Mouse (Mus musculus): ENCODE results near the gene Kdelr3. TPM values are rescaled to one million over a fixed set of nuclear protein-coding genes. Genes with fewer than 3 reads are reported as not detected.
A peak's percentile ranks its signal among the peaks of the same experiment; 100 is the strongest.

Gene Kdelr3
- polyA plus RNA-seq, 1 experiment, result 146 TPM

DNA sequence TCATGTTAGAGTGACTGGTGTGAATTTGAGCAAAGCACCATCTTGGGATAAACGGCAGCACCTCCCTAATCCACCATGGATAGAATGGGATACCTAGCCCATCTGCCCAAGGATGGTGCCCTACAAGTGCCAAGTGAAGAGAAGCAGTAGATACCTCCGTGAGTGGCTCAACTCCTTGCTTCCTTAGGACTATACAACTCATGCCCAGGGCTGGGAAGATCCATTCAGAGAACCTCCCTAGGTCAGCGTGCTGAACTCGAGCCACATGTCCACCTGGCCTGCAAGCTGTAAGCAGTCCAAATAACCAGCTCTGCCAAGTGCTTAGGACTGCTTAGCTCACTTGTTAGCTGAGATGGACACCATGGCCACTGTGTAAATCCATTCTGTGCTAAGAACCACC is 11.0 kb downstream of the Kdelr3 start:
- no peak overlapping the region for H3K27ac ChIP-seq (ENCODE audit: insufficient read depth, low read length)
- no peaks in the 10 kb centered on the region; the same call in none of the 2 replicates for H3K4me1 ChIP-seq (ENCODE audit: control insufficient read depth, insufficient read depth, low read length)
- H3K4me3 ChIP-seq (ENCODE audit: insufficient read depth, low read length), result no peak overlapping the region
- TF ChIP-seq CTCF (IDR thresholded peaks at IDR 0.05; ENCODE audit: borderline replicate concordance, insufficient read depth, low read length) (no peak), POLR2A (IDR thresholded peaks at IDR 0.05; ENCODE audit: low read depth, low read length) (peak; percentile 46; the same call in 1 of the 2 replicates)

DNA sequence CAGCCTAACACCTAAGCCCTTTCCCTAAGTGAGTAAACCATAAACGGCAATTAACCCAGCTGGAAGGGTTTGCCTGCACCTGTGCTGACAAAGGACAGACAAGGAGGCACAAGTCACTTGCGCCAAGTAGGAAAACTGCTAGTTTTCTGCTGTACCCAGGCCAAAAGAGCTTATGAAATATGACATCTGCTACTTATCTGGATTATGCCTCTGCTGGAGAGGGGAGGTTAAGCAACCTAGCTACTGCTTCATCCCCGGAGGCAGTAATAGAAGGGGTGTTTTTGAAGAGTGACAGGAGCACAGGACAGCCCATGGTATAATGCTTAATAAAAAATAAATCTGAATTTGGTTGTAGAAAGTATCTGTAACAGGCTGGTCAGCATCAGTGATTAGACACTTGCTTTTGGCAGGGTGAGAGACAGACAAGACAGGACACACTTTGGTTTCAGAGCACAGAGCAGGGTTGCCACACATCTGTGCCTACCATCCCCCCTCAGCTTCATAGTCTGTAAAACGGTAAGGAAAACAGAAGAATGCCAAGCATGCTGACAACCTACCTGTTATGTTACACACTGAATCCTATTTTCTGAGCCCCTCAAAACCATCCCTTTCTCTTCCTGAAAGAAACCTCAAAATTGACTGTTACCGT is 11.9 kb downstream of the Kdelr3 start:
- Histone ChIP-seq H3K27ac (ENCODE audit: insufficient read depth, low read length) (no peak overlapping the region), H3K4me3 (ENCODE audit: insufficient read depth, low read length) (no peak overlapping the region), H3K4me1 (ENCODE audit: control insufficient read depth, insufficient read depth, low read length) (no peaks in the 10 kb centered on the region; the same call in none of the 2 replicates)
- TF ChIP-seq CTCF (IDR thresholded peaks at IDR 0.05; ENCODE audit: borderline replicate concordance, insufficient read depth, low read length), result no peak
- TF ChIP-seq POLR2A (IDR thresholded peaks at IDR 0.05; ENCODE audit: low read depth, low read length), result no peak; the same call in 1 of the 2 replicates

DNA sequence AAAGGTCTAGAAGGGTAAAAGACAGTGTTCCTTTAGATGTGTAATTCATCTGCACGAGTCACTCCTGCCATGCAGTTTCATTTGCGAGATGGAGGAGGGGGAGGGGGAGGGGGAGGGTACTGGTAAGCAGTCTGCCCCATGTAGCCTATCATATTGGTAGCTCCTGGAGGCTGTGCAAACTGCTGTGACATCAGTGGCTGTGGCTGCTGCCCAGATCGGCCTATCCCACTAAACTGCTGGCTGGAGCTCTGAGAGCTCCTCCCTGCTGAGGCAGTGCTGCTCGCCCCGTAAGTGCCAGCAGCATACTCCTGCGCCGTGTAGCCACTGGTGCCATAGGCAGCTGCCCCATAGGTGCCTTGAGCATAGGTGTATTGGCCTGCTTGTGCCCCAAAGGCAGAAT is 13.7 kb downstream of the Kdelr3 start:
- Histone ChIP-seq H3K4me1 (ENCODE audit: control insufficient read depth, insufficient read depth, low read length) (no peaks in the 10 kb centered on the region; the same call in none of the 2 replicates), H3K27ac (ENCODE audit: insufficient read depth, low read length) (no peak overlapping the region), H3K4me3 (ENCODE audit: insufficient read depth, low read length) (no peak overlapping the region)
- TF ChIP-seq CTCF (IDR thresholded peaks at IDR 0.05; ENCODE audit: borderline replicate concordance, insufficient read depth, low read length) (no peak), POLR2A (IDR thresholded peaks at IDR 0.05; ENCODE audit: low read depth, low read length) (no peak)

DNA sequence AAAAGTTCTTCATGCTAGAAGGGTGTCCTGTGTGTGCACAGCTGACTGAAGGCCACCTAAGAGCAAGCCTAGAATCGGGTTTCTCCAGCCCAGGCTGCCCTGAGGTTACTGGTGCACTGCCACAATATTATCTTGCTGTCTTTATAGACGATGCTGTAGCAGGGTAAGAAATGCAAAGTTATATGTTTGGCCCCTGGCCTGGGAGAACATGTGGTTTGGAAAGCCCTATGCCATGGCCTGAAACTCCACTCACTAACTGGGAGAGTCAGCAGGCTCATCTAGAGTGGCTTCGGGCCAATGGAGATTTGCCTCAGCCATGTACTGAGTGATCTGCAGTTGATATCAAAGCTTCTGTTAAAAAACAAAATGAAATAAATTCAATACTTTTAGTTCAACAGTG is 17.6 kb downstream of the Kdelr3 start:
- no peaks in the 10 kb centered on the region; the same call in none of the 2 replicates for H3K4me1 ChIP-seq (ENCODE audit: control insufficient read depth, insufficient read depth, low read length)
- no peak overlapping the region for H3K27ac ChIP-seq (ENCODE audit: insufficient read depth, low read length)
- H3K4me3 ChIP-seq (ENCODE audit: insufficient read depth, low read length), result no peak overlapping the region
- no peak for TF ChIP-seq POLR2A (IDR thresholded peaks at IDR 0.05; ENCODE audit: low read depth, low read length)
- no peak for TF ChIP-seq CTCF (IDR thresholded peaks at IDR 0.05; ENCODE audit: borderline replicate concordance, insufficient read depth, low read length)

DNA sequence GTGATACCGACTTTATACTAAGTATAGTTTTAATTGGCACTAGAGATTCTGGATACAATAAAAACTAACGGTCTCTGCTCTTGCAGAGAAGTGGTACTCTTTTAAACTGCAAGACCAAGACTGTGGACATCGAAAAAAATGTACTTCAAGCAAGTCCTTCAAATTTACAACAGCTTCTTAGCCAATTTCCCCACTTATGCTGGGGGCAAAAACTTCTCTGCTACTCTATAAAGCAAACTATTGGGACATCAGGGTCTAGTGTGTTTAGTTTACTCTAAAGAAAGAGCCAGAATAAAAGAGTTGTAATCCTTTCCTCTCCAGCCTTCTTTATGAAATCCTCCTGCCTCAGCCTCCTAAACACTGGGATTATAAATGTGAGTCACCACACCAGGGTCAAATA is 27.8 kb downstream of the Kdelr3 start:
- peak overlapping the region; percentile 17 for H3K4me3 ChIP-seq (ENCODE audit: insufficient read depth, low read length)
- H3K4me1 ChIP-seq (ENCODE audit: control insufficient read depth, insufficient read depth, low read length), result no peaks in the 10 kb centered on the region
- no peak overlapping the region for H3K27ac ChIP-seq (ENCODE audit: insufficient read depth, low read length)
- TF ChIP-seq POLR2A (IDR thresholded peaks at IDR 0.05; ENCODE audit: low read depth, low read length), result no peak
- TF ChIP-seq CTCF (IDR thresholded peaks at IDR 0.05; ENCODE audit: borderline replicate concordance, insufficient read depth, low read length), result no peak

DNA sequence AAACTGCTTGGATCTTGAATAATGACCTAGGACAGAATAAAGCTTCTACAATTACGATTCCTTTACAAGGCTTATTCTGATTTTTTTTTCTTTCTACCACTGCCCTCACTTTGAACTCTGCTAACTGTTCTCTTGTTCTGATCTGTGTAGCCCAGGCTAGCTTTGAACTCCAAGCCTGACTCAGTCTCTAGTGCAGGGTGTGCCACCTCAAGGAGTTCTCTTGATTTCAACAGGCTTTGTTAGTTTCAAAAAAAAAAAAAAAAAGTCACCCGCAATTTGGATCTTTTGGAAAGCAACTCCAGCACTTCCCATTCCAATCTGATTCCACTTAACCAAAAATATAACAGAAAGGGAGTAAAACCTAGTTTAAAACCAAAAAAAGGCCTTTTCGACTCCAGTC is 29.3 kb downstream of the Kdelr3 start:
- TF ChIP-seq POLR2A (IDR thresholded peaks at IDR 0.05; ENCODE audit: low read depth, low read length) (no peak), CTCF (IDR thresholded peaks at IDR 0.05; ENCODE audit: borderline replicate concordance, insufficient read depth, low read length) (no peak)
- H3K4me1 ChIP-seq (ENCODE audit: control insufficient read depth, insufficient read depth, low read length), result no peaks in the 10 kb centered on the region
- peak overlapping the region; percentile 92 for H3K27ac ChIP-seq (ENCODE audit: insufficient read depth, low read length)
- peak overlapping the region; percentile 95 for H3K4me3 ChIP-seq (ENCODE audit: insufficient read depth, low read length)

DNA sequence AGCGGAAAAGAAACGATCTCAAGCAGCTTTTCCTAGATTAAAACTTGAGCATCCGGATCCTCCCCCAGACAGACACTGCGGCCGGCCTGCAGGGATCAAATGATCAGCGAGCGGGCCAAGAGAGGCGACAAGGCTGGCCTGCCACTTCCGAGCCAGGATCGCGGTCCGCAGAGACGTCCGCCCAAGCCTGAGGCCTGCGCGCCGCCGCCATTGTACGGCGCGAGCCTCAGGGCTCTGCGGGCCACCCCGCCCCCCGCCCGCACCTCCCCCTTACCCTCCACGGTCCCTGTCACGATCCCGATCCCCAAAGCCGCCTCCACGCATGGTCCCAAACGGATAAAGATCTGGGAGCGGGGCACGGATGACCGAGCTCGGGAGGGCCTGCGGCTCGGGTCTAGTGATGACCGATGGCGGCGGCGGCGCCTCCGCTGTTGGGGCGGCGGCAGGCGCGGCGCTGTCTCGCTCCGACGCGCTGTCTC is 29.7 kb downstream of the Kdelr3 start:
- Histone ChIP-seq H3K27ac (ENCODE audit: insufficient read depth, low read length) (peak overlapping the region; percentile 92), H3K4me3 (ENCODE audit: insufficient read depth, low read length) (peak overlapping the region; percentile 95), H3K4me1 (ENCODE audit: control insufficient read depth, insufficient read depth, low read length) (no peaks in the 10 kb centered on the region)
- TF ChIP-seq CTCF (IDR thresholded peaks at IDR 0.05; ENCODE audit: borderline replicate concordance, insufficient read depth, low read length) (no peak), POLR2A (IDR thresholded peaks at IDR 0.05; ENCODE audit: low read depth, low read length) (peak; percentile 42; the same call in 1 of the 2 replicates)

DNA sequence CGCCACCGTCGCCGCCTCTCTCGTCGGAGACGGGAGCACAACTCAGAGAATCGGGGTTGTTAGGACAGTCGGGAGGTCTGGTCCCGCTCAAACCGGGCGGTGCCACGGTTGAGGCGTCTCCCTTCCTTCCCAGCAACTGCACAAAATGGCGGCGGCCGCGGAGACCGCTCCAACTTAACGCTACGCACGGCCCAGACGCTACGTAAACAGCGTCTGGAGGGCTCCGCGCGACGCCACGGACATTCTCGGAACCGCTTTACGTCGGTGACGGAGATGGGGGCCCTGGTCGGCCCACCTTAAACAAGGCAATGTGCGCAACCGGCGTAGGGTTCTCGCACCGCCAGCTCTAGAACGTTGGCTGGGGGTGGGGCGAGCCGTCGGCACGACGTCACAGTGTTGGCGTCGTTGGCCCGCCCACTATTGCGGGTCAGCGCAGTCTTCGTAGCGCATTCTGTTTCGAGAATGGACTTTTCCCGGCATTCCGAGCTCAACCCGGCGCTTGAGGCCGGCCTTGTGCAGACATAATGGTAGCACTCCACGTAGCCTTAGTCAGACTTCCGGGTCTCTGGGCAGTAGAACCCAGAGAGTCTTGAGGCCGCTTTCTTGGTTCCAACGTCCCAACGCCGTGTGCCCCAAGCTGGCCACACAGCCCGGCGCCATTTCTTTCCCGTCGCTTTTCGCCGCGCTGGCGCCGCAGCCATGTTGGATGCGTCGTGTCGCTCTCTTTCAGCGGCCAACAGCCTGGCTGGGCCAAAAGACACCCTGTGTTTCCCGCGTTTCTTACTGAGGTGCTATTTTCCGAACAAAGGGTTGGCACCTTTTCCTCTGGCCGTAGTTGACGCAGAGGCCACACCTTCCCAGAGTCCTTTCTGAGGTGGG is 30.4 kb downstream of the Kdelr3 start, which contains the start of gene Ddx17:
Gene Ddx17, minus strand, starts transcription at position 332 of the 879 bp plus-strand sequence.
- Histone ChIP-seq H3K4me1 (ENCODE audit: control insufficient read depth, insufficient read depth, low read length) (no peaks in the 10 kb centered on the region), H3K27ac (ENCODE audit: insufficient read depth, low read length) (peak within 1 kb of the TSS; percentile 92), H3K4me3 (ENCODE audit: insufficient read depth, low read length) (peak within 1 kb of the TSS; percentile 95)
- TF ChIP-seq POLR2A (IDR thresholded peaks at IDR 0.05; ENCODE audit: low read depth, low read length), result peak; percentile 91
- no peak for TF ChIP-seq CTCF (IDR thresholded peaks at IDR 0.05; ENCODE audit: borderline replicate concordance, insufficient read depth, low read length)

DNA sequence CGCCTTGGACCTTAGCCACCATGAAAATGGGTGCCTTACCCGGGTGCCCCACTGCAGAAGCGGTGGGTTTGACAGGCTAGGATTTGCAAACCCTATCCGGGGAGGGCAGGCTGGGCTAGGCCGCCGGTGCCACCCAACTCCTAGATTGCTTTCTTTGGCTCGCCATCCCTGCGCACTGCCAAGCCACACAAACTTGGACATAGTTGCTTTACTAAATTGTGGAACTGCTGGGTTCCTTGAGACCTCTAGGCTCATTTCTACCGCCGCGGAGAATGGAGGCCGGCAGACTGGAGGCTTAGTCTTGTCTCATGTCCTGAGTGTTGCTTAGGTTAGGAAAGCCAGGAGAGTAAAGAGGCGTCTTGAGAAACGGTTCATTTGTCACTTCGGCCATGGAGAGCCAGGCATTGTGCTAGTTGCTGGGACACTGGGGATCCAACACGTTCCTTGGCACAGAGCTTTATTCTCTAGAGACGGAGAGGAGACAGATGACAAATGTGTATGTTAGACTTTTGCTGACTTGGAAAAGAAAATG is 31.1 kb downstream of the Kdelr3 start:
- Histone ChIP-seq H3K4me3 (ENCODE audit: insufficient read depth, low read length) (no peak overlapping the region), H3K4me1 (ENCODE audit: control insufficient read depth, insufficient read depth, low read length) (no peaks in the 10 kb centered on the region), H3K27ac (ENCODE audit: insufficient read depth, low read length) (peak overlapping the region; percentile 89)
- TF ChIP-seq CTCF (IDR thresholded peaks at IDR 0.05; ENCODE audit: borderline replicate concordance, insufficient read depth, low read length), result no peak
- TF ChIP-seq POLR2A (IDR thresholded peaks at IDR 0.05; ENCODE audit: low read depth, low read length), result 0 out of 2 replicates have a peak, but pooled peaks have one; percentile 14
